Comparison of ENCODE assay signal across 37 mouse cellular contexts in the genomic region with DNA sequence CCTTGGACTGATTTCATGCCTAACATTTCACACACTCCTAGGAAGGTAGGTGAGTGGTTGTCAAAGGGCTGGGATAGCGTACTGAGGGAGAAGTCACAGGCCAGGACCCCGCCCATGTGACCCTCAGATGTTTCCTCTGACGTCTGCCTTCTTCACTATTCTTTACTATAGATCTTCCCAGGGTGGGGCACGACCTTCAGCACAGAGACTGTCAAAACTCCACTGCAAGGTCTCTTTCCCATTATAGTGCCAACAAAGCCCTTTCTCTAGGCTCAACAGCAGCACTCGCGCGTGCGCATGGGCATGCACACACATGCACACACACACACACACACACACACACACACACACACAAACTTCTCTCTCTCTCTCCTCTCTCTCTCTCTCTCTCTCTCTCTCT. TPM values are rescaled to one million over a fixed set of nuclear protein-coding genes. Genes with fewer than 3 reads are reported as not detected.
A peak's percentile ranks its signal among the peaks of the same experiment; 100 is the strongest.
DNase-seq lines count a peak whose midpoint lies in the region; ATAC-seq and TF ChIP-seq lines count a peak whose summit lies in the region.
"Had no signal": no experiment of that assay in that cellular context is flagged by ENCODE, and none has a peak within 500 bp of the region (broad histone marks: within the 10 kb centered on the region; RNA-seq: fewer than 3 reads in every experiment).

No protein-coding gene starts in this region.

- no peak overlapping the region for H3K9ac ChIP-seq in hindbrain, postnatal 0 days (replicated peaks; ENCODE audit: low read length)
- no peak overlapping the region for H3K9ac ChIP-seq in hindbrain, embryonic 11.5 days (ENCODE audit: low read depth, low read length)
- no peak overlapping the region for H3K9ac ChIP-seq in hindbrain, embryonic 16.5 days (ENCODE audit: low read depth, low read length)
- H3K9ac ChIP-seq: embryonic facial prominence, embryonic 12.5 days; forebrain, postnatal 0 days; heart, embryonic 13.5 days; intestine, embryonic 15.5 days; liver, embryonic 12.5 days; liver, postnatal 0 days; midbrain, embryonic 13.5 days had no signal

- H3K4me3 ChIP-seq in hindbrain, embryonic 10.5 days = peak overlapping the region; percentile 60
- H3K4me3 ChIP-seq in hindbrain, postnatal 0 days (ENCODE audit: low read length) = no peak overlapping the region
- no peak overlapping the region for H3K4me3 ChIP-seq in hindbrain, embryonic 11.5 days (ENCODE audit: low read depth, low read length)
- 0 out of 2 replicates have a peak overlapping the region, but pooled peaks have one; percentile 13 for H3K4me3 ChIP-seq in hindbrain, embryonic 16.5 days (ENCODE audit: low read length)
- H3K4me3 ChIP-seq: embryonic facial prominence, embryonic 12.5 days; forebrain, embryonic 10.5 days; heart, embryonic 13.5 days; intestine, embryonic 15.5 days; liver, embryonic 12.5 days; megakaryocyte, embryonic 14.5 days; midbrain, embryonic 13.5 days had no signal

- H3K36me3 ChIP-seq in hindbrain, embryonic 10.5 days = no peaks in the 10 kb centered on the region
- no peaks in the 10 kb centered on the region for H3K36me3 ChIP-seq in hindbrain, postnatal 0 days (ENCODE audit: insufficient read depth, low read length)
- H3K36me3 ChIP-seq in hindbrain, embryonic 11.5 days (ENCODE audit: control insufficient read depth, insufficient read depth, low read length) = no peaks in the 10 kb centered on the region
- no peaks in the 10 kb centered on the region for H3K36me3 ChIP-seq in hindbrain, embryonic 16.5 days (ENCODE audit: control insufficient read depth, insufficient read depth, low read length)
- H3K36me3 ChIP-seq: embryonic facial prominence, embryonic 12.5 days; forebrain, embryonic 10.5 days; heart, embryonic 13.5 days; intestine, embryonic 15.5 days; liver, embryonic 12.5 days; midbrain, embryonic 13.5 days had no signal

- ATAC-seq in hindbrain, postnatal 0 days = no peak
- ATAC-seq in hindbrain, embryonic 11.5 days (ENCODE audit: low FRiP score) = no peak
- ATAC-seq in hindbrain, embryonic 16.5 days = no peak
- ATAC-seq in activated CD4-positive, CD25-positive, alpha-beta regulatory T cell, adult 4 months = no peak
- ATAC-seq: forebrain, postnatal 0 days; intestine, embryonic 15.5 days; liver, embryonic 12.5 days; liver, postnatal 0 days; midbrain, embryonic 13.5 days had no signal

- H3K27me3 ChIP-seq in hindbrain, embryonic 10.5 days (ENCODE audit: insufficient read depth, poor library complexity, severe bottlenecking) = peaks cover 84% of the 10 kb centered on the region
- peaks cover 27% of the 10 kb centered on the region; the same call in 1 of the 2 replicates for H3K27me3 ChIP-seq in hindbrain, postnatal 0 days (ENCODE audit: insufficient read depth, low read length)
- H3K27me3 ChIP-seq in hindbrain, embryonic 11.5 days (ENCODE audit: control insufficient read depth, insufficient read depth, low read length) = peaks cover 43% of the 10 kb centered on the region
- H3K27me3 ChIP-seq in hindbrain, embryonic 16.5 days (replicated peaks; ENCODE audit: control insufficient read depth, insufficient read depth, low read length) = peaks cover 27% of the 10 kb centered on the region

- H3K4me1 ChIP-seq in hindbrain, embryonic 10.5 days (replicated peaks) = peaks cover 53% of the 10 kb centered on the region
- H3K4me1 ChIP-seq in hindbrain, postnatal 0 days (ENCODE audit: insufficient read depth, low read length) = peaks cover 10% of the 10 kb centered on the region; the same call in 1 of the 2 replicates
- H3K4me1 ChIP-seq in hindbrain, embryonic 11.5 days (replicated peaks; ENCODE audit: control insufficient read depth, insufficient read depth, low read length) = peaks cover 6% of the 10 kb centered on the region; the same call in 1 of the 2 replicates
- peaks cover 13% of the 10 kb centered on the region for H3K4me1 ChIP-seq in hindbrain, embryonic 16.5 days (ENCODE audit: control insufficient read depth, insufficient read depth, low read depth, low read length)

- TF ChIP-seq CTCF in hindbrain, postnatal 0 days (IDR thresholded peaks at IDR 0.05; ENCODE audit: low read depth) = no peak

- DNase-seq in hindbrain, embryonic 10.5 days (ENCODE audit: low spot score) = peak; percentile 61
- DNase-seq in hindbrain, postnatal 0 days (ENCODE audit: low spot score) = no peak
- peak; percentile 47 for DNase-seq in hindbrain, embryonic 11.5 days (ENCODE audit: low spot score)
- no peak for DNase-seq in left cerebral cortex, adult 11 months (ENCODE audit: low spot score)
- DNase-seq in adrenal gland, adult 2 months = no peak
- DNase-seq: adrenal gland, postnatal 14 days; cerebellum, adult 11-12 months; cerebellum, adult 9-11 months; forebrain, postnatal 0 days; gastrocnemius, postnatal 10 days; heart, postnatal 10 days; kidney, adult 8-10 months; kidney, postnatal 4 days; left cerebral cortex, postnatal 4 days; liver, postnatal 0 days; lung, postnatal 4 days; right cerebral cortex, postnatal 4 days; thymus, adult 18-20 months; thymus, postnatal 36 days had no signal

- H3K27ac ChIP-seq in hindbrain, embryonic 10.5 days = no peak overlapping the region
- no peak overlapping the region for H3K27ac ChIP-seq in hindbrain, postnatal 0 days
- H3K27ac ChIP-seq in hindbrain, embryonic 11.5 days (ENCODE audit: low read depth, low read length) = no peak overlapping the region
- no peak overlapping the region for H3K27ac ChIP-seq in hindbrain, embryonic 16.5 days (ENCODE audit: low read depth, low read length)
- H3K27ac ChIP-seq: embryonic facial prominence, embryonic 12.5 days; forebrain, embryonic 10.5 days; heart, embryonic 13.5 days; intestine, embryonic 15.5 days; kidney, postnatal 0 days; liver, embryonic 12.5 days; midbrain, embryonic 13.5 days; stomach, postnatal 0 days had no signal

- H3K9me3 ChIP-seq in hindbrain, embryonic 10.5 days = no peaks in the 10 kb centered on the region
- no peaks in the 10 kb centered on the region for H3K9me3 ChIP-seq in hindbrain, postnatal 0 days (ENCODE audit: low read length)
- H3K9me3 ChIP-seq in hindbrain, embryonic 11.5 days (ENCODE audit: control insufficient read depth, low read length) = no peaks in the 10 kb centered on the region
- H3K9me3 ChIP-seq in hindbrain, embryonic 16.5 days (ENCODE audit: control insufficient read depth, low read length) = no peaks in the 10 kb centered on the region
- H3K9me3 ChIP-seq: embryonic facial prominence, embryonic 12.5 days; forebrain, embryonic 10.5 days; heart, embryonic 13.5 days; intestine, embryonic 15.5 days; liver, embryonic 12.5 days; midbrain, embryonic 13.5 days had no signal

- no peak overlapping the region for H3K4me2 ChIP-seq in hindbrain, postnatal 0 days (ENCODE audit: low read depth, low read length)
- peak overlapping the region; percentile 17; the same call in 1 of the 2 replicates for H3K4me2 ChIP-seq in hindbrain, embryonic 11.5 days (replicated peaks; ENCODE audit: low read depth, low read length)
- H3K4me2 ChIP-seq in hindbrain, embryonic 16.5 days (ENCODE audit: low read length) = peak overlapping the region; percentile 26
- H3K4me2 ChIP-seq: embryonic facial prominence, embryonic 12.5 days; heart, embryonic 13.5 days; intestine, embryonic 15.5 days; liver, embryonic 12.5 days; midbrain, embryonic 13.5 days had no signal

- 36% methylated on average over 8 of the region's 8 CpGs for WGBS in hindbrain, embryonic 10.5 days
- WGBS in hindbrain, postnatal 0 days = 35% methylated on average over 8 of the region's 8 CpGs
- 36% methylated on average over 8 of the region's 8 CpGs for WGBS in hindbrain, embryonic 11.5 days
- WGBS in hindbrain, embryonic 16.5 days = 28% methylated on average over 8 of the region's 8 CpGs

RNA-seq across cellular contexts. Expression of a gene that starts 3.2 kb away (rescaled TPM):
- 1.3 and 1.5 TPM in 2 replicates for polyA plus RNA-seq in hindbrain, embryonic 10.5 days (2016; fragmentation: Nextera tagmentation; extraction: Ambion mirVana)
- total RNA-seq in hindbrain, postnatal 0 days (2014; rRNA removed) = 6.5 and 11.3 TPM in 2 replicates
- polyA plus RNA-seq in hindbrain, postnatal 0 days (2015; fragmentation: Nextera tagmentation; extraction: Ambion mirVana) = 4.1 and 4.4 TPM in 2 replicates
- polyA plus RNA-seq in hindbrain, embryonic 11.5 days (2014; fragmentation: Nextera tagmentation; extraction: Ambion mirVana) = 1.0 and 1.9 TPM in 2 replicates
- polyA plus RNA-seq in hindbrain, embryonic 16.5 days (2015; fragmentation: Nextera tagmentation; extraction: Ambion mirVana) = 2.3 and 3.0 TPM in 2 replicates
- total RNA-seq in adrenal gland, adult 2 months (2021) = not detected
- not detected in 2 replicates for polyA plus RNA-seq in adrenal gland, adult 2 months (2012; rRNA removed)
- under 1 TPM in 1 of 2 experiments, not detected in 1; 0.09 TPM for polyA plus RNA-seq in activated CD4-positive, CD25-positive, alpha-beta regulatory T cell, adult 4 months (2017; shearing (Covaris generic))
- total RNA-seq: adrenal gland, postnatal 14 days; gastrocnemius, postnatal 10 days; heart, adult 8-10 months; hematopoietic stem cell, adult 5-6 weeks; layer of hippocampus, adult 8-10 months had no signal
- polyA plus RNA-seq: gonadal fat pad, adult 2 months; liver, embryonic 12.5 days; liver, postnatal 0 days; lung, embryonic 16.5 days; spleen, adult 2 months had no signal

RNA-seq across cellular contexts. Expression of a gene that starts 17.0 kb away (rescaled TPM):
- polyA plus RNA-seq in hindbrain, embryonic 10.5 days (2016; fragmentation: Nextera tagmentation; extraction: Ambion mirVana) = 0.17 TPM in 1 of 2 replicates, not detected in the other
- 0.10 TPM in 1 of 2 replicates, not detected in the other for total RNA-seq in hindbrain, postnatal 0 days (2014; rRNA removed)
- 0.16 and 0.21 TPM in 2 replicates for polyA plus RNA-seq in hindbrain, postnatal 0 days (2015; fragmentation: Nextera tagmentation; extraction: Ambion mirVana)
- 0.20 and 0.33 TPM in 2 replicates for polyA plus RNA-seq in hindbrain, embryonic 11.5 days (2014; fragmentation: Nextera tagmentation; extraction: Ambion mirVana)
- polyA plus RNA-seq in hindbrain, embryonic 16.5 days (2015; fragmentation: Nextera tagmentation; extraction: Ambion mirVana) = 0.18 and 0.21 TPM in 2 replicates
- total RNA-seq in adrenal gland, adult 2 months (2021) = not detected
- polyA plus RNA-seq in adrenal gland, adult 2 months (2012; rRNA removed) = 0.30 and 0.76 TPM in 2 replicates
- polyA plus RNA-seq in activated CD4-positive, CD25-positive, alpha-beta regulatory T cell, adult 4 months (2017; shearing (Covaris generic)) = not detected
- total RNA-seq: hematopoietic stem cell, adult 5-6 weeks had no signal
- polyA plus RNA-seq: liver, embryonic 12.5 days had no signal

RNA-seq across cellular contexts. Expression of a gene that starts 32.8 kb away (rescaled TPM):
- 0.07 and 0.10 TPM in 2 replicates for polyA plus RNA-seq in hindbrain, embryonic 10.5 days (2016; fragmentation: Nextera tagmentation; extraction: Ambion mirVana)
- not detected in 2 replicates for total RNA-seq in hindbrain, postnatal 0 days (2014; rRNA removed)
- polyA plus RNA-seq in hindbrain, postnatal 0 days (2015; fragmentation: Nextera tagmentation; extraction: Ambion mirVana) = 0.09 and 0.16 TPM in 2 replicates
- polyA plus RNA-seq in hindbrain, embryonic 11.5 days (2014; fragmentation: Nextera tagmentation; extraction: Ambion mirVana) = 0.14 TPM in 1 of 2 replicates, not detected in the other
- polyA plus RNA-seq in hindbrain, embryonic 16.5 days (2015; fragmentation: Nextera tagmentation; extraction: Ambion mirVana) = 0.13 and 0.15 TPM in 2 replicates
- total RNA-seq in adrenal gland, adult 2 months (2021) = not detected
- polyA plus RNA-seq in adrenal gland, adult 2 months (2012; rRNA removed) = not detected in 2 replicates
- polyA plus RNA-seq in activated CD4-positive, CD25-positive, alpha-beta regulatory T cell, adult 4 months (2017; shearing (Covaris generic)) = under 1 TPM in 1 of 2 experiments, not detected in 1; 0.46 TPM
- total RNA-seq: adrenal gland, postnatal 14 days; forebrain, postnatal 0 days; gastrocnemius, postnatal 10 days; heart, adult 8-10 months; heart, postnatal 10 days; hematopoietic stem cell, adult 5-6 weeks; layer of hippocampus, postnatal 25 days; left cerebral cortex, postnatal 4 days had no signal
- polyA plus RNA-seq: liver, embryonic 12.5 days; liver, postnatal 0 days; lung, embryonic 16.5 days; spleen, adult 2 months; stomach, postnatal 0 days had no signal

RNA-seq across cellular contexts. Expression of a gene that starts 53.5 kb away (rescaled TPM):
- polyA plus RNA-seq in hindbrain, embryonic 10.5 days (2016; fragmentation: Nextera tagmentation; extraction: Ambion mirVana) = 125 and 159 TPM in 2 replicates
- total RNA-seq in hindbrain, postnatal 0 days (2014; rRNA removed) = 60.6 and 65.6 TPM in 2 replicates
- polyA plus RNA-seq in hindbrain, postnatal 0 days (2015; fragmentation: Nextera tagmentation; extraction: Ambion mirVana) = 65.4 and 66.5 TPM in 2 replicates
- polyA plus RNA-seq in hindbrain, embryonic 11.5 days (2014; fragmentation: Nextera tagmentation; extraction: Ambion mirVana) = 121 and 136 TPM in 2 replicates
- polyA plus RNA-seq in hindbrain, embryonic 16.5 days (2015; fragmentation: Nextera tagmentation; extraction: Ambion mirVana) = 80.9 and 84.8 TPM in 2 replicates
- 10 to 100 TPM; 72.0 TPM for total RNA-seq in adrenal gland, adult 2 months (2021)
- 66.9 and 82.4 TPM in 2 replicates for polyA plus RNA-seq in adrenal gland, adult 2 months (2012; rRNA removed)
- polyA plus RNA-seq in activated CD4-positive, CD25-positive, alpha-beta regulatory T cell, adult 4 months (2017; shearing (Covaris generic)) = 10 to 100 TPM; 51.8 to 56.8 TPM

Comparison
In these comparisons a context has a peak if more than half of its experiments do, and no peak if none do; other contexts are left out.
1. DNase-seq: peak in hindbrain, embryonic 10.5 days (single experiment) and hindbrain, embryonic 11.5 days (single experiment); none in hindbrain, postnatal 0 days (single experiment), left cerebral cortex, adult 11 months (single experiment) and adrenal gland, adult 2 months (single experiment).
2. H3K4me3 ChIP-seq: peak in hindbrain, embryonic 10.5 days (single experiment) and hindbrain, embryonic 16.5 days (single experiment); none in hindbrain, postnatal 0 days (single experiment) and hindbrain, embryonic 11.5 days (single experiment).